8 mouse cellular contexts compared by ENCODE assay signal in genomic region chr4:136834815-136835620, GRCm38 (mm10). TPM values are rescaled to one million over a fixed set of nuclear protein-coding genes. Genes with fewer than 3 reads are reported as not detected.
DNase-seq lines count a peak whose midpoint lies in the region; ATAC-seq and TF ChIP-seq lines count a peak whose summit lies in the region.

No protein-coding gene starts in this region.

- ATAC-seq in CD4-positive, CD25-positive, alpha-beta regulatory T cell, adult 4 months, result no peak
- peak; percentile 5; the same call in 1 of the 2 replicates for ATAC-seq in lung, embryonic 16.5 days (ENCODE audit: low read depth)
- ATAC-seq in intestine, postnatal 0 days, result peak; percentile 20; the same call in 1 of the 2 replicates
- ATAC-seq in midbrain, postnatal 0 days (ENCODE audit: low FRiP score), result peak; percentile 39

- H3K4me2 ChIP-seq in lung, embryonic 16.5 days (ENCODE audit: low read depth, low read length), result peak overlapping the region; percentile 97
- H3K4me2 ChIP-seq in intestine, postnatal 0 days (replicated peaks; ENCODE audit: low read depth), result peak overlapping the region; percentile 98
- peak overlapping the region; percentile 92 for H3K4me2 ChIP-seq in midbrain, postnatal 0 days (ENCODE audit: low read depth, low read length, poor library complexity, severe bottlenecking)

- peaks cover 39% of the 10 kb centered on the region for H3K27me3 ChIP-seq in lung, embryonic 16.5 days (ENCODE audit: control insufficient read depth, insufficient read depth, low read depth, low read length)
- H3K27me3 ChIP-seq in intestine, postnatal 0 days (replicated peaks; ENCODE audit: control insufficient read depth, insufficient read depth, low read length), result no peaks in the 10 kb centered on the region
- H3K27me3 ChIP-seq in midbrain, postnatal 0 days (ENCODE audit: insufficient read depth, low read length), result no peaks in the 10 kb centered on the region

- no peak for TF ChIP-seq POLR2A in lung, adult 2 months (IDR thresholded peaks at IDR 0.05; ENCODE audit: borderline replicate concordance, extremely low read depth, low read depth, low read length)
- no peak for TF ChIP-seq POLR2A in cortical plate, adult 2 months (IDR thresholded peaks at IDR 0.05; ENCODE audit: extremely low read depth, insufficient read depth, low read length)

- no peaks in the 10 kb centered on the region for H3K36me3 ChIP-seq in lung, embryonic 16.5 days (ENCODE audit: control insufficient read depth, insufficient read depth, low read length)
- H3K36me3 ChIP-seq in intestine, postnatal 0 days (ENCODE audit: control insufficient read depth, insufficient read depth), result no peaks in the 10 kb centered on the region
- H3K36me3 ChIP-seq in midbrain, postnatal 0 days (ENCODE audit: insufficient read depth, low read length), result no peaks in the 10 kb centered on the region

- H3K9ac ChIP-seq in lung, embryonic 16.5 days (ENCODE audit: low read length), result peak overlapping the region; percentile 76
- H3K9ac ChIP-seq in intestine, postnatal 0 days (ENCODE audit: low read depth, low read length), result peak overlapping the region; percentile 65
- peak overlapping the region; percentile 90 for H3K9ac ChIP-seq in midbrain, postnatal 0 days (replicated peaks; ENCODE audit: low read length, poor library complexity, severe bottlenecking)

- H3K9me3 ChIP-seq in lung, embryonic 16.5 days (ENCODE audit: control insufficient read depth, low read length), result no peaks in the 10 kb centered on the region
- H3K9me3 ChIP-seq in intestine, postnatal 0 days (ENCODE audit: control insufficient read depth), result no peaks in the 10 kb centered on the region
- no peaks in the 10 kb centered on the region for H3K9me3 ChIP-seq in midbrain, postnatal 0 days (ENCODE audit: low read length)

- TF ChIP-seq CTCF in lung, adult 2 months (IDR thresholded peaks at IDR 0.05; ENCODE audit: insufficient read depth, low read length), result no peak
- no peak for TF ChIP-seq CTCF in cortical plate, adult 2 months (IDR thresholded peaks at IDR 0.05; ENCODE audit: extremely low read depth, insufficient read depth, low read length)
- TF ChIP-seq CTCF in intestine, postnatal 0 days (IDR thresholded peaks at IDR 0.05; ENCODE audit: low read depth), result no peak
- no peak for TF ChIP-seq CTCF in midbrain, postnatal 0 days (IDR thresholded peaks at IDR 0.05)

- peaks cover 47% of the 10 kb centered on the region for H3K4me1 ChIP-seq in lung, embryonic 16.5 days (replicated peaks; ENCODE audit: control insufficient read depth, insufficient read depth, low read length)
- H3K4me1 ChIP-seq in lung, adult 2 months (ENCODE audit: control insufficient read depth, insufficient read depth, low read length), result no peaks in the 10 kb centered on the region; the same call in 1 of the 2 replicates
- no peaks in the 10 kb centered on the region for H3K4me1 ChIP-seq in cortical plate, adult 2 months (ENCODE audit: control insufficient read depth, insufficient read depth, low read length)
- no peaks in the 10 kb centered on the region; the same call in 1 of the 2 replicates for H3K4me1 ChIP-seq in intestine, postnatal 0 days (replicated peaks; ENCODE audit: control insufficient read depth, insufficient read depth, low read length)
- peaks cover 21% of the 10 kb centered on the region for H3K4me1 ChIP-seq in midbrain, postnatal 0 days (ENCODE audit: insufficient read depth, low read length)

- DNase-seq in CD4-positive, CD25-positive, alpha-beta regulatory T cell, adult 2 months (ENCODE audit: low read depth, low spot score), result peak; percentile 18
- DNase-seq in lung, adult 2 months, result no peak
- no peak for DNase-seq in midbrain, postnatal 0 days (ENCODE audit: low spot score)
- no peak for DNase-seq in frontal cortex, postnatal 25 days (ENCODE audit: low spot score in 2 of 2)

- H3K4me3 ChIP-seq in lung, embryonic 16.5 days (ENCODE audit: low read length), result peak overlapping the region; percentile 79
- H3K4me3 ChIP-seq in lung, adult 2 months (replicated peaks; ENCODE audit: extremely low read depth, low read depth, low read length), result no peak overlapping the region
- peak overlapping the region; percentile 72 for H3K4me3 ChIP-seq in cortical plate, adult 2 months (ENCODE audit: insufficient read depth, low read length)
- peak overlapping the region; percentile 73 for H3K4me3 ChIP-seq in intestine, postnatal 0 days (ENCODE audit: low read depth, low read length)
- peak overlapping the region; percentile 85 for H3K4me3 ChIP-seq in midbrain, postnatal 0 days (ENCODE audit: low read depth, low read length)

- H3K27ac ChIP-seq in lung, embryonic 16.5 days (ENCODE audit: low read length), result no peak overlapping the region
- H3K27ac ChIP-seq in cortical plate, adult 2 months (ENCODE audit: insufficient read depth, low read length), result no peak overlapping the region
- 0 out of 2 replicates have a peak overlapping the region, but pooled peaks have one; percentile 70 for H3K27ac ChIP-seq in intestine, postnatal 0 days (ENCODE audit: low read depth, low read length)
- H3K27ac ChIP-seq in midbrain, postnatal 0 days (ENCODE audit: low read depth, low read length), result peak overlapping the region; percentile 99

- under 1% methylated on average over 67 of the region's 76 CpGs for WGBS in lung, embryonic 16.5 days
- WGBS in lung, adult 2 months, result 2% methylated on average over 76 of the region's 76 CpGs
- 2% methylated on average over 71 of the region's 76 CpGs for WGBS in intestine, postnatal 0 days
- 1% methylated on average over 59 of the region's 76 CpGs for WGBS in midbrain, postnatal 0 days

RNA-seq across cellular contexts. Expression of gene Ephb2, which starts 0.8 kb away (rescaled TPM):
- polyA plus RNA-seq in CD4-positive, CD25-positive, alpha-beta regulatory T cell, adult 4 months (2017; shearing (Covaris generic)), result not detected
- polyA plus RNA-seq in lung, embryonic 16.5 days (2015; fragmentation: Nextera tagmentation; extraction: Ambion mirVana), result 1.5 and 1.6 TPM in 2 replicates
- polyA plus RNA-seq in lung, adult 2 months (2012; rRNA removed), result 4.6 and 6.8 TPM in 2 replicates
- polyA plus RNA-seq in cortical plate, adult 2 months (2012; rRNA removed), result 17.1 TPM in 2 replicates
- polyA plus RNA-seq in intestine, postnatal 0 days (2015; fragmentation: Nextera tagmentation; extraction: Ambion mirVana), result 5.7 TPM in 2 replicates
- total RNA-seq in midbrain, postnatal 0 days (2014; rRNA removed), result 149 and 202 TPM in 2 replicates
- 13.6 and 15.6 TPM in 2 replicates for polyA plus RNA-seq in midbrain, postnatal 0 days (2015; fragmentation: Nextera tagmentation; extraction: Ambion mirVana)

RNA-seq across cellular contexts. Expression of gene C1qb, which starts 51.0 kb away (rescaled TPM):
- polyA plus RNA-seq in CD4-positive, CD25-positive, alpha-beta regulatory T cell, adult 4 months (2017; shearing (Covaris generic)), result 1 to 10 TPM; 2.0 to 3.4 TPM
- polyA plus RNA-seq in lung, embryonic 16.5 days (2015; fragmentation: Nextera tagmentation; extraction: Ambion mirVana), result 51.9 and 55.2 TPM in 2 replicates
- 65.1 and 67.3 TPM in 2 replicates for polyA plus RNA-seq in lung, adult 2 months (2012; rRNA removed)
- 127 and 132 TPM in 2 replicates for polyA plus RNA-seq in cortical plate, adult 2 months (2012; rRNA removed)
- polyA plus RNA-seq in intestine, postnatal 0 days (2015; fragmentation: Nextera tagmentation; extraction: Ambion mirVana), result 67.7 and 71.4 TPM in 2 replicates
- 60.0 and 71.3 TPM in 2 replicates for total RNA-seq in midbrain, postnatal 0 days (2014; rRNA removed)
- polyA plus RNA-seq in midbrain, postnatal 0 days (2015; fragmentation: Nextera tagmentation; extraction: Ambion mirVana), result 64.3 and 72.3 TPM in 2 replicates

RNA-seq across cellular contexts. Expression of gene C1qc, which starts 57.8 kb away (rescaled TPM):
- polyA plus RNA-seq in CD4-positive, CD25-positive, alpha-beta regulatory T cell, adult 4 months (2017; shearing (Covaris generic)), result 1 to 10 TPM in 1 of 2 experiments, under 1 TPM in 1; 0.63 to 1.1 TPM
- polyA plus RNA-seq in lung, embryonic 16.5 days (2015; fragmentation: Nextera tagmentation; extraction: Ambion mirVana), result 21.9 and 24.5 TPM in 2 replicates
- polyA plus RNA-seq in lung, adult 2 months (2012; rRNA removed), result 74.2 and 84.9 TPM in 2 replicates
- 86.9 and 92.7 TPM in 2 replicates for polyA plus RNA-seq in cortical plate, adult 2 months (2012; rRNA removed)
- 42.5 and 42.9 TPM in 2 replicates for polyA plus RNA-seq in intestine, postnatal 0 days (2015; fragmentation: Nextera tagmentation; extraction: Ambion mirVana)
- total RNA-seq in midbrain, postnatal 0 days (2014; rRNA removed), result 62.7 and 79.7 TPM in 2 replicates
- polyA plus RNA-seq in midbrain, postnatal 0 days (2015; fragmentation: Nextera tagmentation; extraction: Ambion mirVana), result 39.0 and 39.7 TPM in 2 replicates

Comparison
In these comparisons a context has a peak if more than half of its experiments do, and no peak if none do; other contexts are left out.
1. H3K27ac ChIP-seq: peak in intestine, postnatal 0 days (single experiment) and midbrain, postnatal 0 days (single experiment); none in lung, embryonic 16.5 days (single experiment) and cortical plate, adult 2 months (single experiment).
2. RNA of gene C1qb, which starts 51.0 kb away (polyA plus RNA-seq): 127 to 132 TPM in cortical plate, adult 2 months, 67.7 to 71.4 TPM in intestine, postnatal 0 days, 65.1 to 67.3 TPM in lung, adult 2 months, 64.3 to 72.3 TPM in midbrain, postnatal 0 days and 51.9 to 55.2 TPM in lung, embryonic 16.5 days; 2.0 to 3.4 TPM in CD4-positive, CD25-positive, alpha-beta regulatory T cell, adult 4 months; every median in the first group is over 10 times any median in the second.
3. RNA of gene C1qc, which starts 57.8 kb away (polyA plus RNA-seq): 86.9 to 92.7 TPM in cortical plate, adult 2 months, 74.2 to 84.9 TPM in lung, adult 2 months, 42.5 to 42.9 TPM in intestine, postnatal 0 days, 39.0 to 39.7 TPM in midbrain, postnatal 0 days and 21.9 to 24.5 TPM in lung, embryonic 16.5 days; 0.63 to 1.1 TPM in CD4-positive, CD25-positive, alpha-beta regulatory T cell, adult 4 months; every median in the first group is over 10 times any median in the second.
4. Peak in every context shown above with its lines, with median percentiles within 50 percentile points of each other: H3K4me2 ChIP-seq and H3K9ac ChIP-seq.